Mouse (Mus musculus): ENCODE data around the gene Spryd3. TPM values are rescaled to one million over a fixed set of nuclear protein-coding genes. Genes with fewer than 3 reads are reported as not detected.

The Spryd3 gene
- polyA plus RNA-seq, 1 experiment, result 46.6 TPM

DNA sequence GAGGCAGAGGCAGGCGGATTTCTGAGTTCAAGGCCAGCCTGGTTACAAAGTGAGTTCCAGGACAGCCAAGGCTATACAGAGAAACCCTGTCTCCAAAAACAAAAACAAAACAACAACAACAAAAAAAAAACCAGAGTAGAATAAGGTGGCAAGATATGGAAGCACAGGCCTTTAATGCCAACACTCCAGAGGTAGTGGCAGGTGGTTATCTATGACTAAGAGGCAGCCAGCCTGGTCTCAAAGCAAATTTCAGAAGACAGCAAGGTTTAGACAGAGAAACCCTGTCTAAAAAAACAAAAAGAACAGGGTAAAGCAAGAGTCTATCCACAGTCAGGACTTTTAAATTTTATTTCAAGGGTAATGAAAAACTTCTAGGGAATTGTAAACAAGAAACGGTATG, 1.3 kb downstream of the Spryd3 start:
- H3K27me3 ChIP-seq (ENCODE audit: control insufficient read depth, insufficient read depth, low read length), result no peaks in the 10 kb centered on the region
- no peak for TF ChIP-seq CTCF (IDR thresholded peaks at IDR 0.05; ENCODE audit: control insufficient read depth, insufficient read depth, insufficient replicate concordance, low read depth, low read length)
- TF ChIP-seq POLR2A (IDR thresholded peaks at IDR 0.05; ENCODE audit: control insufficient read depth, low read depth, low read length), result no peak
- H3K4me3 ChIP-seq (ENCODE audit: control insufficient read depth, low read depth, low read length), result no peak overlapping the region
- peaks cover 7% of the 10 kb centered on the region for H3K4me1 ChIP-seq (ENCODE audit: control insufficient read depth, insufficient read depth, low read length)
- no peak overlapping the region for H3K27ac ChIP-seq (ENCODE audit: control insufficient read depth, insufficient read depth, low read depth, low read length)
- H3K36me3 ChIP-seq (ENCODE audit: control insufficient read depth, insufficient read depth, low read length), result no peaks in the 10 kb centered on the region

DNA sequence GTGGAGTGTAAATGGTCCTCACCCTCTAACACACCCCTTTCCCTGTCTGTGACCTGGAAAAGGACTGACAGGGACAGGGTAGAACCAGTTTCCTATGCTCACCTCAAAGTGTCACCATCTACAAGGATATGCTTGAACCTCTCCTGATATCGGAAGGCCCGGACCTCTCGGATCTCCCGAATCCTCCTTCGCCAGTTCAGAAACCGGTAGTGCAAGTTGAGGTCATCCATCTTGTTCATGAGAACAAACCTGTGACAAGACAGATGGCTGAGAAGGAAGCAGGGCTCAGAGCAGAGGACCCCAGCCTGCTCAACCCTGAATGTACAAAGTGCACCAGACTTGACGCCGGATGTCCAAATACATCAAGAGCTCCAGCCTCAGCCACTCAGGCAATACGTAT, 2.7 kb downstream of the Spryd3 start:
- H3K4me3 ChIP-seq (ENCODE audit: control insufficient read depth, low read depth, low read length), result no peak overlapping the region
- peaks cover 7% of the 10 kb centered on the region for H3K4me1 ChIP-seq (ENCODE audit: control insufficient read depth, insufficient read depth, low read length)
- no peaks in the 10 kb centered on the region for H3K27me3 ChIP-seq (ENCODE audit: control insufficient read depth, insufficient read depth, low read length)
- H3K36me3 ChIP-seq (ENCODE audit: control insufficient read depth, insufficient read depth, low read length), result no peaks in the 10 kb centered on the region
- TF ChIP-seq POLR2A (IDR thresholded peaks at IDR 0.05; ENCODE audit: control insufficient read depth, low read depth, low read length) (no peak), CTCF (IDR thresholded peaks at IDR 0.05; ENCODE audit: control insufficient read depth, insufficient read depth, insufficient replicate concordance, low read depth, low read length) (no peak)
- no peak overlapping the region for H3K27ac ChIP-seq (ENCODE audit: control insufficient read depth, insufficient read depth, low read depth, low read length)

DNA sequence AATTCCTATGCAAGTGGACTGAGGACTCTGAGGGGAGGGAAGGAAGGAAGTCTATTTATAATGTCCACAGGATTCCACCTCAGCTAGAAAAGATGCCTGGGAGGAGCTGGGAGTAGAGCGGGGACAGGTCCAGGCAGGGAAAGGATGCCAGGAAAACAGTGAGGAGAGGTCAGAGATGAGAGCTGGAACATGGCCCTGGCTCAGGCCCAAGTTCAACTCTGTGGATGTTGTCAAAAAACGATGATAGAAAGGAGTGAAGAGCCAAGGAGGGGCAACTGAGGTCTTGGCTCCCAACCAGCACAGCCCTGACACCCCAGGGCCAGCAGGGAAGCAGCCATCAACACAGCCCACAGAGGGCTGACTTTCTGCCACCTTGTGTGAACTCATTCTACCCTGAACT, 9.7 kb downstream of the Spryd3 start:
- Histone ChIP-seq H3K4me3 (ENCODE audit: control insufficient read depth, low read depth, low read length) (no peak overlapping the region), H3K27ac (ENCODE audit: control insufficient read depth, insufficient read depth, low read depth, low read length) (no peak overlapping the region), H3K27me3 (ENCODE audit: control insufficient read depth, insufficient read depth, low read length) (no peaks in the 10 kb centered on the region), H3K36me3 (ENCODE audit: control insufficient read depth, insufficient read depth, low read length) (no peaks in the 10 kb centered on the region), H3K4me1 (ENCODE audit: control insufficient read depth, insufficient read depth, low read length) (no peaks in the 10 kb centered on the region; the same call in 1 of the 2 replicates)
- no peak for TF ChIP-seq CTCF (IDR thresholded peaks at IDR 0.05; ENCODE audit: control insufficient read depth, insufficient read depth, insufficient replicate concordance, low read depth, low read length)
- TF ChIP-seq POLR2A (IDR thresholded peaks at IDR 0.05; ENCODE audit: control insufficient read depth, low read depth, low read length), result no peak

DNA sequence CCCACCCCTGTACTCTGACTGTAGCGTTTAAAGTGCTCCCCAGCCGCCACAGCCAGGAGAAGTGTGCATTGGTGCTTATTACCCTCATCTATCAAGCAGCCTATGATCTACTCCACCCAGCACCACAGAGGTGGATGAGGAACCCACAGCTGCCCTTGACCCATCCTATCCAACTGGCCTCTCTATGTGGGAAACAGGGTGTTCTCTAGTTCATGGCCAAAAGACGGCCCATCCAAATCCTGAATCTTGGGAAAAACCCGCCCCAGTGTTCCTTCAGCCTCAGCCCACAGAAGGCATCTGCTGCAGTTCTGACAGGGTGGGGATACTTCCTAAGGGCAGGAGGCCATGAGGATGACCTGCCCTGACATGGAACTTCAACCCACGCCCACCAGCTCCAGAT, 15.5 kb downstream of the Spryd3 start:
- H3K27me3 ChIP-seq (ENCODE audit: control insufficient read depth, insufficient read depth, low read length), result no peaks in the 10 kb centered on the region
- no peak overlapping the region; the same call in 1 of the 2 replicates for H3K27ac ChIP-seq (ENCODE audit: control insufficient read depth, insufficient read depth, low read depth, low read length)
- TF ChIP-seq CTCF (IDR thresholded peaks at IDR 0.05; ENCODE audit: control insufficient read depth, insufficient read depth, insufficient replicate concordance, low read depth, low read length) (no peak), POLR2A (IDR thresholded peaks at IDR 0.05; ENCODE audit: control insufficient read depth, low read depth, low read length) (no peak)
- H3K36me3 ChIP-seq (ENCODE audit: control insufficient read depth, insufficient read depth, low read length), result no peaks in the 10 kb centered on the region
- peak overlapping the region; percentile 10; the same call in 1 of the 2 replicates for H3K4me3 ChIP-seq (ENCODE audit: control insufficient read depth, low read depth, low read length)
- peaks cover 3% of the 10 kb centered on the region for H3K4me1 ChIP-seq (ENCODE audit: control insufficient read depth, insufficient read depth, low read length)

DNA sequence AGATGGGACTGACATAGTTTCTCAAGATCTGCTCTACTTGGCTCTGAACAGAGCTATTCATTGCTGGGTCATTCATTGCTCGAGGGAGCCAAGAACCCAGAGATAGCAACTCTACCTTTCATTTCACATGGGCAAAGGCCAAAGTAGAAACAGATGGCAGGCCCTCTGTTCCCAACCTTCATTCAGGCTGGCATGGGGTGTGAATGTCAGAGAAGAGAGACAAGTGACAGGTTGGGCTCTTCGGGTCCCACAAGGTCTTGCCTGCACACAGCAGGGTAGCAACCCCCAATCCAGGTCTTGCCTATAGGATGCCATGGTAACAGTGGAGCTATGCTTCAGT, 16.2 kb downstream of the Spryd3 start:
- no peaks in the 10 kb centered on the region for H3K27me3 ChIP-seq (ENCODE audit: control insufficient read depth, insufficient read depth, low read length)
- H3K4me1 ChIP-seq (ENCODE audit: control insufficient read depth, insufficient read depth, low read length), result peaks cover 3% of the 10 kb centered on the region
- no peaks in the 10 kb centered on the region for H3K36me3 ChIP-seq (ENCODE audit: control insufficient read depth, insufficient read depth, low read length)

DNA sequence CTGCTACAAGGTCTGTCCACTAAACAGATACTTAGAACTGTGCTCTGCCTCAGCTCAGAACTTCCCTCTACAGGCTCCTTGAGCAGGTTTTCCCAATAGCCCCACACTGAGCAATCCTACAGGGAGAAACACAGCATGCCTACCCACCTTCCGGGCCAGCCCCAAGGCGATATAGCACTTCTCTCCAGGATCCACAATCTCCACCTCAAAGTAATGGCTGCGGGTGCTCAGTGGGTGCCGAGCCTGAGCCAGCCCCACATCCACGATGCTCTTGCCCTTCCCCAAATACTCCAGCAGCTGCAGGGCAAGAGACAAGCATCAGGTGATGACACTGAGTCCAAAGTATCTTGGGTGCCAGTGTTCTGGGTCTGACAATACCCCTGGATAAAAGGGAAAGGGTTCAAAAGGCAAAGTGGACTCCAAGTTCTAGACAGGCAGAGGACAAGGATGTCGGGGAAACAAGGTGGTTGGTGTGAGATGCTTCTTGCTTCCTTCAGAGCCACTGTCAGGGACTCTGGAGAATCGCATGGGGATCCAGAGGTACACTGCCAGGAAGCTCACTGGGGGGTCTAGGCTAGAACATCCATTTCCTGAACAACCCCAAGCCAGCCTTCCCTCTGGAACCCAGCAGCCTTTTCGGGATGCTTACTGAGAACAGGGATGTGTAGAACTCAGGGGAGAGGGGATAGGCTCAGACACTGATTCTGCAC, 16.8 kb downstream of the Spryd3 start:
- no peaks in the 10 kb centered on the region for H3K36me3 ChIP-seq (ENCODE audit: control insufficient read depth, insufficient read depth, low read length)
- peak overlapping the region; percentile 68 for H3K4me3 ChIP-seq (ENCODE audit: control insufficient read depth, low read depth, low read length)
- peaks cover 3% of the 10 kb centered on the region for H3K4me1 ChIP-seq (ENCODE audit: control insufficient read depth, insufficient read depth, low read length)
- no peaks in the 10 kb centered on the region for H3K27me3 ChIP-seq (ENCODE audit: control insufficient read depth, insufficient read depth, low read length)
- H3K27ac ChIP-seq (ENCODE audit: control insufficient read depth, insufficient read depth, low read depth, low read length), result peak overlapping the region; percentile 35; the same call in 1 of the 2 replicates
- no peak for TF ChIP-seq CTCF (IDR thresholded peaks at IDR 0.05; ENCODE audit: control insufficient read depth, insufficient read depth, insufficient replicate concordance, low read depth, low read length)
- no peak for TF ChIP-seq POLR2A (IDR thresholded peaks at IDR 0.05; ENCODE audit: control insufficient read depth, low read depth, low read length)

More for the DNA sequence above, 16.2 kb downstream of the Spryd3 start:
- TF ChIP-seq CTCF (IDR thresholded peaks at IDR 0.05; ENCODE audit: control insufficient read depth, insufficient read depth, insufficient replicate concordance, low read depth, low read length), result no peak
- no peak for TF ChIP-seq POLR2A (IDR thresholded peaks at IDR 0.05; ENCODE audit: control insufficient read depth, low read depth, low read length)
- no peak overlapping the region; the same call in 1 of the 2 replicates for H3K27ac ChIP-seq (ENCODE audit: control insufficient read depth, insufficient read depth, low read depth, low read length)
- peak overlapping the region; percentile 68; the same call in 1 of the 2 replicates for H3K4me3 ChIP-seq (ENCODE audit: control insufficient read depth, low read depth, low read length)

DNA sequence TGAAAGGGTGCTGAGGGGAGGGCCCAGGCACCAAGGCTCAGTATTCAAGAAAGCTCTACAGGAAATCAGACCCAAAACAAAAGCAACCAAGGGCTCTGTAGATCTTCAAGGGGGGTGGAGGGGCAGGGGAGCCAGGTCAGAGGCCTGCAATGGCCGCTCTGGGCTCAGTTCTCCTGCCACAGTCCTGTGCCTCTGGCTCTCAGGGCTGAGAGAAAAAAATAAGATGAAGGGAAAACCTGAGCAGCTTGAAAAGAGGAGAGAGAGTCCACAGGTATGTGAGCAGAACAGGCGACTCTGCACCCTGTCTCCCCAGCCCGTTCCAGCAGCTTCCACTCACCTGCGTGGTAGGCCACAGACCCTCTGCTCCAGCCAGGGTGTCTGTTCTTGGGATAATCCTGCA, 17.4 kb downstream of the Spryd3 start:
- Histone ChIP-seq H3K4me3 (ENCODE audit: control insufficient read depth, low read depth, low read length) (peak overlapping the region; percentile 68), H3K36me3 (ENCODE audit: control insufficient read depth, insufficient read depth, low read length) (no peaks in the 10 kb centered on the region), H3K4me1 (ENCODE audit: control insufficient read depth, insufficient read depth, low read length) (peaks cover 3% of the 10 kb centered on the region), H3K27me3 (ENCODE audit: control insufficient read depth, insufficient read depth, low read length) (no peaks in the 10 kb centered on the region), H3K27ac (ENCODE audit: control insufficient read depth, insufficient read depth, low read depth, low read length) (peak overlapping the region; percentile 35; the same call in 1 of the 2 replicates)
- TF ChIP-seq CTCF (IDR thresholded peaks at IDR 0.05; ENCODE audit: control insufficient read depth, insufficient read depth, insufficient replicate concordance, low read depth, low read length), result no peak
- TF ChIP-seq POLR2A (IDR thresholded peaks at IDR 0.05; ENCODE audit: control insufficient read depth, low read depth, low read length), result peak; percentile 38; the same call in 1 of the 2 replicates
